Mouse (Mus musculus): Measurements from ENCODE around the gene Itgb1bp1.

GRCm38 (mm10) chr12:21200613-21201012, 85.5 kb downstream of the Itgb1bp1 start:
- no peak for TF ChIP-seq CTCF (conservative IDR thresholded peaks at IDR 0.05; ENCODE audit: insufficient read depth, insufficient read length, low read depth, low read length)
- no peak for TF ChIP-seq POLR2A (IDR thresholded peaks at IDR 0.05; ENCODE audit: low read depth, low read length)
